Mouse (Mus musculus) ES-Bruce4 (cell line): ENCODE data around the gene Dand5. TPM values are rescaled to one million over a fixed set of nuclear protein-coding genes. Genes with fewer than 3 reads are reported as not detected.
A peak's percentile ranks its signal among the peaks of the same experiment; 100 is the strongest.

ENCODE experiments used
- H3K27ac ChIP-seq: 2 replicates; pipeline ENCODE4 v1.5.1; 2012; ENCODE audit warnings: low read length, inconsistent platforms; ENCODE audit not compliant: insufficient read depth
- H3K27me3 ChIP-seq: 2 replicates; pipeline ENCODE4 v1.6.1; 2012; ENCODE audit warnings: mild to moderate bottlenecking, low read length, inconsistent platforms; ENCODE audit not compliant: control insufficient read depth, poor library complexity, insufficient read depth, severe bottlenecking
- H3K36me3 ChIP-seq: 2 replicates; pipeline ENCODE4 v1.6.1; 2012; ENCODE audit warnings: inconsistent platforms, mild to moderate bottlenecking, low read length, moderate library complexity; ENCODE audit not compliant: control insufficient read depth, poor library complexity, insufficient read depth, severe bottlenecking
- H3K4me1 ChIP-seq: one replicate; pipeline ENCODE4 v1.8.1; 2011; ENCODE audit warnings: low read length; ENCODE audit not compliant: control insufficient read depth, insufficient read depth
- H3K4me3 ChIP-seq: 2 replicates; pipeline ENCODE4 v1.5.1; 2011; ENCODE audit warnings: low read depth, mild to moderate bottlenecking, low read length
- H3K9ac ChIP-seq: 2 replicates; pipeline ENCODE4 v1.6.1; 2012; ENCODE audit warnings: low read depth, mild to moderate bottlenecking, inconsistent platforms; ENCODE audit not compliant: poor library complexity, severe bottlenecking
- H3K9me3 ChIP-seq: replicated peaks from 2 replicates; pipeline ENCODE4 v1.6.1; 2012; ENCODE audit warnings: mild to moderate bottlenecking, low read length, inconsistent platforms; ENCODE audit not compliant: control insufficient read depth, poor library complexity, insufficient read depth, severe bottlenecking
- CTCF ChIP-seq: IDR thresholded peaks from one replicate; pipeline ENCODE4 v1.8.1; 2011; ENCODE audit warnings: low read depth, low read length
- EP300 ChIP-seq: IDR thresholded peaks from 2 replicates; pipeline ENCODE4 v1.6.1; 2011; ENCODE audit warnings: low read depth, low read length; ENCODE audit not compliant: insufficient read depth
- POLR2A ChIP-seq: IDR thresholded peaks from one replicate; pipeline ENCODE4 v1.8.1; 2011; ENCODE audit warnings: low read length; ENCODE audit not compliant: insufficient read depth
- polyA plus RNA-seq: library from polyadenylated mRNA; stranded (reverse); fragments of >200 nt; gene quantifications from 2 replicates; pipeline ENCODE4 v1.2.4, GENCODE M21; 2011; ENCODE audit warnings: low read depth; ENCODE audit not compliant: missing spikeins, insufficient read depth, insufficient read length

Gene Dand5
- polyA plus RNA-seq, 1 experiment, result 2.5 TPM

DNA sequence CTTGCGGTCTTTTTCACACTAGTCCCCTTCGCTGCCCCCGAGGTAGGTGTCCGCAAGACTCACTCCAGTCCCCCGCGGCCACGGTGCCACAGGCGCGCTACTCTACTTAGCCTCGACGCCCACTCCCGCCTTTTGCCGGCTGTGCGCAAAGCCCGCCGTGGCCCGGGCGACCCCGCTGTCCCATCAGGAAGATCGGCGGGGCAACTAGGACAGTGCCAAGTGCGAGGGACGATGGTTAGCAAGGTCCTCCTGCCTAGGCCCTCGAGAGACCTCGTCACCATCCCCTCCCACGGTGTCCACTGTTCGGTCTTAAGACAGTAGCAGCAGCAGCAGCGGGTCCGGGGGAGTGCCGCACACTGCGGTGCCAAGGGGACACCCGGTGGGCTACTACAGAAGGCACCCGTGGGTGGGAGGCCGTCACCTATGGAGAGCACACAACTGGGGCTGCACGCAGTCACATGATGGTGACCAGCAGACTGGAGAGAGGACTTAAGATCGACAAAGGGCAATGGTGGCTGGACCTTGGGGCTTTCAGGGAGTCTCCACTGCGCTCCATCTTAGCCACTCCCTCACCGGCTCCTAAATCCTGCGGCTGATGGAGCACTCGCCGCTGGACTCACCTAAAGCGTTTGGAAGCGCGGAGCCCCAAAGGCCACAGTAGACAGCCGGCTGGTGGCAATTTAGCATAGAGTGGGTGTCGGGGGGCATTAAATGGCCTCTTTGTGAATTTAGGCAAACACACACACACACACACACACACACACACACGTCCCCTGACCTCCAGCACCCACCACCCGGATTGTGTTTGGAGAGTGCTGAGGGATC, 37.7 kb downstream of the Dand5 start:
- H3K27me3 ChIP-seq, result peaks cover 44% of the 10 kb centered on the region
- H3K9ac ChIP-seq, result peak overlapping the region; percentile 10; the same call in 1 of the 2 replicates
- no peaks in the 10 kb centered on the region for H3K4me1 ChIP-seq
- H3K27ac ChIP-seq, result no peak overlapping the region
- H3K36me3 ChIP-seq, result no peaks in the 10 kb centered on the region
- TF ChIP-seq POLR2A (no peak), EP300 (no peak), CTCF (no peak)
- H3K9me3 ChIP-seq, result no peaks in the 10 kb centered on the region
- H3K4me3 ChIP-seq, result peak overlapping the region; percentile 53

DNA sequence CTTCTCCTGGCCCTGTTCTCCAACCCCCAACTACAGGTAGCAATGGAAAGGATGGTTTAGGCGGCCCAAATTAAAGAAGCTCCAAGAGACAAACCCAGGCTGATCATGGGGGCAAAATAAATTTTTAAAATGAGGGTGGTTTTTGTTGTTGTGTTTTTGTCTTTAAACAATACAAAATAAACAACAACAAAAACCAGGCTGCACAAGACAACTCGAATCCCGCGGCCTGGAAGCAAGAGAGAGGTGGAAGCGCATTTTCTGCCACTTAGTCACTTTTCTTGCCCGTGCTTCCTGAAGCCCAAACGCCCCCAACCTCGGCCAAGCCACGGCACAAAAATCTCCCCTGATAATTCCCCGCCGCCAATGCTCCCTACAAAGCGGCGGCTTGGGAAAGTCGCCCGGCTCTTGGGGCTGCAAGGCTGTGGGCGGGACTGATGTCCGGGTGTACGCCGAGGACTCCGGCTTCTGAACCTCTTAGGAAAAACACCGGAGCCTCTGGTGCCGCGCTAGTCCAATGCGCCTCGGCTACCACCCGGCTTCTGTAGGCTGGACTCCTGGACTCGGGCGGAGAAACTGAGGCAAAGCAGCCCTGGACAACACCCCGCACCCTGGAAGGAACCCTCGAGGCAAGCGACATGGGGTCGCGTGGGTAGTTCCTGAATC, 38.6 kb downstream of the Dand5 start:
- Histone ChIP-seq H3K9ac (peak overlapping the region; percentile 10), H3K9me3 (no peaks in the 10 kb centered on the region), H3K4me3 (peak overlapping the region; percentile 14), H3K27me3 (peaks cover 47% of the 10 kb centered on the region), H3K36me3 (no peaks in the 10 kb centered on the region), H3K27ac (no peak overlapping the region), H3K4me1 (no peaks in the 10 kb centered on the region)
- no peak for TF ChIP-seq POLR2A
- TF ChIP-seq CTCF, result no peak
- no peak for TF ChIP-seq EP300

DNA sequence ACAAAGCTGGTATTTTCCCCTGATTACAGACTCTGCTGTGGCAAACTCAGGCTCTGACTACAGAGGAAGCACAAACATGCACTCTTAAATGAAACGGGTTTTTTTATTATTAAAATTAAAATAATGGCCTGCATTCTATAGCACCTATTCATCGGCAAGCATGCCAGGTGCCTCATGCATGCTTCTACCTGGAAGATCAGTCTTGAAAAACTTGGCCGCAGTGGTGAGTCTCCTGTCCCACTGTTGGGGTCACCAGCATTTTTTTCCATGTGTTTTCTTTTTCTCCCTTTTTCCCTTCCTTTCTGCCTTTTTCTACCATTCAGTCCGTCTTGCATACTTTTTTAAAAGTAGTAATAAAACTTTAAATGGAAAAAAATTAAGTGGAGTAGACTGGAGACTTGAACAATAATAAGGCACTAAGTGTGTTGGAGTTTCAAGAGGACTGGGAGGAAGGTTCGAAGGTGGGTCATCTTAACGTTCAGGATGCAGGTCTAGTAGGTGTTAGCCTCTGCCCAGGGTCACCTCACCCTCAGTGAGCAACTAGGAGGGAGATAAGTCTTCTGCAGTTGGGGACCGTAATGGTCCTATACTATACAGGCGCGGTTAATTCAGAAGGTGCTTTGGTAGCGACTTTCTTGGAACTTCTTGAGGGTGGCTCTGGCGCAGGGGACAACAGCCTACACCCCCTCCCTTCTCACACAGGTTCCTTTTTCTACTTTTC, 39.3 kb downstream of the Dand5 start:
- no peaks in the 10 kb centered on the region for H3K4me1 ChIP-seq
- no peak overlapping the region for H3K27ac ChIP-seq
- no peaks in the 10 kb centered on the region for H3K9me3 ChIP-seq
- H3K36me3 ChIP-seq, result no peaks in the 10 kb centered on the region
- H3K4me3 ChIP-seq, result no peak overlapping the region
- no peak for TF ChIP-seq EP300
- no peak for TF ChIP-seq CTCF
- TF ChIP-seq POLR2A, result no peak
- peaks cover 51% of the 10 kb centered on the region for H3K27me3 ChIP-seq
- no peak overlapping the region for H3K9ac ChIP-seq

DNA sequence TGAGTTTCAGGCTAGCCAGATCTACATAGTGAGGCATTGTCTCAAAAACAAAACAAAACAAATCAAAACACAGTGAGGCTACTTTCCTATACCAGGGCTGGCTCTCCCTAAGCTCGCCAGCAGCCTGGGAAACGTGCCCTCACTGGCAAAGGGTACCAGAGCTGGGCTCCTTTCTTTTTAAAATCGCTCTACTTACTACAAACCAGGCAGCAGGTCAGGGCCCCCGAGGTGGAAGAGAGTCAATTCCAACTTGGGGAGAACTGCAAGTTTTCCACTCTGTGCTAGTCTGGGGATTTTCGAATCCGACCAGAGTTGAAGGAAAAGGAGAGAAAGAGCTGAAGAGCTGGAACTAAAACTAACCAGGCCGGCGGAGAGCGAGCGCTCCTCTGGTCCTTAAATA, 39.9 kb downstream of the Dand5 start:
- no peaks in the 10 kb centered on the region for H3K36me3 ChIP-seq
- no peak overlapping the region for H3K4me3 ChIP-seq
- no peak overlapping the region for H3K9ac ChIP-seq
- no peaks in the 10 kb centered on the region for H3K4me1 ChIP-seq
- H3K27ac ChIP-seq, result no peak overlapping the region
- TF ChIP-seq CTCF, result no peak
- no peak for TF ChIP-seq POLR2A
- no peak for TF ChIP-seq EP300
- peaks cover 52% of the 10 kb centered on the region for H3K27me3 ChIP-seq
- H3K9me3 ChIP-seq, result no peaks in the 10 kb centered on the region

DNA sequence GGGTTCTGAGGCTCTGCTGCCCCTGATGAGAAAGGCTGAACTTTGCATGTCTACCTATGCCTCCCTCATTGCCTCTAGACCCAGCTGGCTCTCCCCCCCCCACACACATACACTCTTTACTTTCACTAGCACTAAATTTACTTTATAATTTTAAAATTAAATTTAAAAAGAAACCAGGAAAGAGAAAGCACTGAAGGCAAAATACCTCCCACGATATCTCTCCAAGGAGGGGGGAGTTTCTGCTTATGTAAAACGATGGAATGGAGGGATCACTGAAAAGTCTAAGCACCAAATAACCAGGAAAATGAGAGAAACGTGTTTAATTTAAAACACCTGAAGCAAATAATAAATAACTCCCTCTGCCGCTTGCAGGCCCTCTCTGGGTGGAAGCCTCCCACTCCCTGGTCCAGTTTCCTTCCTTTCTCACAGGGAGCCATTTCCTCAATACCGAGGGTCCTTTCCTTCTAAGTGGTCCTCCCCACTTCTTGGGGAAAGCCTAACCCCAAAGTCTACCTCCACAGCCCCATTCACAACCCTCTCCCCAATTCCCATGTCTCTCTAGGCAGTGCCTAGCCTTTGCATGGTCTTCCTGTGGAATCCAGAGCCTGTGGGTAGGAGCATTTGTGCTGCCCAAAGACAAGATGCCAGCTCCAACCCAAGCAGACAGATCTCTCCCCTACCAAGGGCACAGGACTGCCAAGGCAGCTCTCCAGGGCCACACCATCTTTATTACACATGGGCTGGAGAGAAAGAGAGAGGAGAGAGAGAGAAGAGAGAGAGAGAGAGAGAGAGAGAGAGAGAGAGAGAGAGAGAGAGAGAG, 40.7 kb downstream of the Dand5 start:
- Histone ChIP-seq H3K9me3 (no peaks in the 10 kb centered on the region), H3K27ac (no peak overlapping the region), H3K4me1 (no peaks in the 10 kb centered on the region), H3K27me3 (peaks cover 53% of the 10 kb centered on the region), H3K36me3 (no peaks in the 10 kb centered on the region), H3K9ac (no peak overlapping the region), H3K4me3 (no peak overlapping the region)
- TF ChIP-seq CTCF (no peak), POLR2A (no peak), EP300 (no peak)
